Mouse (Mus musculus): ENCODE data around the gene Gm14819.
"Not testable (repeated sequence)": the region's sequence is repeated elsewhere in the genome, so short reads cannot be mapped to it uniquely, and the experiment has no call there.

Gene Gm14819

GRCm38 (mm10) chrX:35403883-35404282, at the start of gene Gm14819:
Gene Gm14819, plus strand, starts transcription at chrX:35404183.
- not testable (repeated sequence) for DNase-seq (ENCODE audit: low spot score)

Measured in T-cell, adult 2 months (primary cell).